Mouse (Mus musculus) splenic B cell, adult 2 months (primary cell): ENCODE measurements at regions not wholly inside any gene's neighbourhood (a gene's known extent, or its start where the extent isn't known, plus 50 kb on each side); places are given as distances from the start of the nearest gene placed in this dataset.

Source experiments
- DNase-seq: peaks from one replicate; pipeline ENCODE4 v3.0.0-alpha.2; 2011; ENCODE audit warnings: low read depth, low spot score
- H3K27me3 ChIP-seq: 2 replicates; pipeline ENCODE4 v1.6.1; 2012; ENCODE audit warnings: mild to moderate bottlenecking, low read length, moderate library complexity, mixed read lengths; ENCODE audit not compliant: control insufficient read depth, poor library complexity, insufficient read depth, severe bottlenecking
- H3K36me3 ChIP-seq: 2 replicates; pipeline ENCODE4 v1.6.1; 2012; ENCODE audit warnings: mild to moderate bottlenecking, low read length, moderate library complexity, mixed read lengths; ENCODE audit not compliant: control insufficient read depth, poor library complexity, insufficient read depth, severe bottlenecking

DNA sequence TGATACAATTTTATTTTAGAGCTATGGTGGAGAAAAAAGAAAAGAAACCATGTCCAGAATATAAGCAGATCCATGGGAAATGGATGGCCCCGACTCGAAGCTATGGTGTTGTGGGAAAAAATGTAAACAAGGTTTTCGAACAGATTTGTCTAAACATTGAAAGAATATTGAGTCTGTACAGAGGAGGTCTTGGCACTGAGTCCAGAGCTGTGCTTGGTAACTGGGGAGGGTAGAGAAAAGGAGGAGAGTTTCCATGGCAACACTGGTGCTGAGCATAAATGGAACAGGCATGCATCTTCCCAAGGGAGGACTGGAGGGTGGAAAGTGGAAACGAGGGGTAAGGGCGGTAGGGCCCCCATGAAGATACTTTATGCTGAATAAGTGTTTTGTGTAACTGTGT, 266.5 kb downstream of the Rfpl4b start:
- H3K36me3 ChIP-seq = no peaks in the 10 kb centered on the region
- no peak for DNase-seq
- H3K27me3 ChIP-seq = no peaks in the 10 kb centered on the region

DNA sequence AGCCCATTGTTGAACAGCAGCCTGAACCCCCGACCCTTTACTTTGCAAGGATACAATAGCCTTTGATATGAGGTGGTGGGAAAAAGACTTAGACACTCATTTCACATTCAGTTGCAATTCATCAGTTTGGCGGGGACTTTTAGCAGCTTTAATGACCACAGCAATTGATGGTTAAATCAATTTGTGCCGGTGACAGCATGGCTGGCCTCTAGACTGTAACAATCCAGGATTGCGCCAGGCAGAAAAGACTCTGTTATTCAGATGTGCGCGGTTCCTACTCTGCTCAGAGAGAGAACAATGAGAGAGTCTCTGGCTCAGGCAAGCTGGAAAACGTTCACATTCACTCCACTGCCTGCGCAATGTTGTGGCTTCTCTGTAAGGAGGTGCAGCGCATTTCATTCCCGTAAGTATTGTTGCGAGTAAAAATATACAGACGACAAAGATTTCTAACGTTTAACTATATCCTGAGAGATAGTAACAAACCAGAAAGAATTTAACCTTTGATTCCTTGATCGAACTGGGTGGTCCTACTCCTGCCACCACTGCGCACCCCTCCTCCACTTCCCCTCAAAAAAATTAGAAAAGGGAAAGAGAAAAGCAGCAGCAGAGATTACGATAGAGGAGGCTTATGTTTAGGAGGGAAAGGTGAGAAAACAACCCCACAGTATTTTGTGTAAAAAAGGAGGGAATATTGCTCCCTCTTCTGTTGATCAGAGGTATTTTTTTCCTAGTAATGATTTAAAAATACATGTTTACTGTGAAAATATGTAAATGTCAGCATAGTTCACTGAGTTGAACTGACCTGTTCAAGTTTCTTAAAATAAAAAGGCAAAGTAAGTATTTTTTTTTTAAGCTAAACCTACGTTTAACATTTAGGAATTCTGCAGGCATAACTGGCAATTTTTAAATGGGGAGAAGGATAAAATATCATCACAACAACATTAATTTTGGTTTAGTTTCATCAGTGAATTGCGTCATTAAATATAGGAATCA, 267.6 kb downstream of the Rfpl4b start:
- H3K36me3 ChIP-seq = no peaks in the 10 kb centered on the region
- no peaks in the 10 kb centered on the region for H3K27me3 ChIP-seq
- DNase-seq = peak; percentile 11

DNA sequence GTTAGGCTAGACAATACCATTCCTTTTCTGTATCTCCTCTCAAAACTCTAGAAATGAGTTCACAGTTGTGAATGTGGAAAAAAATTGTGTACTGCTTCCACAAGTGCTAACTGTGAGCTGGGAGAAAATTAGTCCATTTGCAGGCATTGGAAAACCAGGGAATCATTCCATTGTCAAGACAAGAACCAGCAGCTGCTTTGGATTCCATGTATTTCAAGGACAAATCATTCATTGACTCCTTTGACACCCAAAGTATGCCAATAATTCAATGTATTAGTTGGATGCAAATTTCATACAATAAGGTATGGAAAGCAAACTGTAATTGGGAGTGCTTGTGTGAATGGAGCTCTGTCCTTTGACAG, 268.3 kb downstream of the Rfpl4b start:
- Histone ChIP-seq H3K27me3 (no peaks in the 10 kb centered on the region), H3K36me3 (no peaks in the 10 kb centered on the region)
- no peak for DNase-seq

GRCm38 (mm10) chr10:38552350-38553076, 269.1 kb downstream of the Rfpl4b start:
- H3K36me3 ChIP-seq = no peaks in the 10 kb centered on the region
- no peaks in the 10 kb centered on the region for H3K27me3 ChIP-seq
- no peak for DNase-seq

DNA sequence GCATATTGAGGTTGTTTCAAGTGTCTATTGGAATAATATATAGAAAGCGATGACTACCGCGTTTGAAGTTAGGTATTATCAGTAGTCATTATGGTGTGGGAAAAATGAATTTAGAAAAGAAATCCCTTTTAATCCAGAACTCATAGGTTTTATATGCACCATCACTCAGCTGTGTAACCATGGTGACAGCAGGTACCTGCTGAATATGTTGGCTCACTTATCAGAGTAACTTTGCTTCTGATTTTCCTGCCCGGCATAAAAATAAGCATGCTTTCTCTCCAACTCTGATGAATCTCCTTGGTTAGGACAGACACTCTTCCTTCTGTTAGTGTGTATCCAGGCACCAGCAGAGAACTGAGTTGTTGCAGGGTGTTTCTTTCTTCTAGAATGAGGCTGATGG, 281.5 kb downstream of the Rfpl4b start:
- H3K36me3 ChIP-seq = no peaks in the 10 kb centered on the region
- H3K27me3 ChIP-seq = no peaks in the 10 kb centered on the region
- no peak for DNase-seq

DNA sequence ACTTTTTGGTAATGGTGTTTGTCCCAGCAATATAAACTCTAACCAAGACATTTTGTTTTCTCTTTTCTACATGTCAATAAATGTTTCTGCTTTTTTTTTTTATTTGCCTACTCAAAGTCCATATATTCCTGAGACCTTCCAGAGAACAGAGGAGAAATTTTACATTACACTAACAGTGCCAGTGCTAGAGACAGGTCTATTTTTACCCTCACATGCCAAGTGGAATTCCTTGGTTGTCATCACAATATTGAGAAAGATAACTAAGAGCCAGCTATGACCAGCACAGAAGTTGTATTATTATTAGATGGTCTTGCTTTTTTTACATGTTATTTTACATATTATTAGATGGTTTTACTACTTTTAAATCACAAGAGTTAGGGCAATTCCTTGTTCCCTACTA, 282.8 kb downstream of the Rfpl4b start:
- no peaks in the 10 kb centered on the region for H3K27me3 ChIP-seq
- H3K36me3 ChIP-seq = no peaks in the 10 kb centered on the region
- DNase-seq = no peak

GRCm38 (mm10) chr10:38516636-38517035, 304.9 kb downstream of the Rfpl4b start:
- Histone ChIP-seq H3K27me3 (no peaks in the 10 kb centered on the region), H3K36me3 (no peaks in the 10 kb centered on the region)
- no peak for DNase-seq
